Mouse (Mus musculus): Measurements from ENCODE around the gene Krt12. TPM values are rescaled to one million over a fixed set of nuclear protein-coding genes. Genes with fewer than 3 reads are reported as not detected.

Gene Krt12
- not detected for polyA plus RNA-seq (2017; shearing (Covaris generic))

DNA sequence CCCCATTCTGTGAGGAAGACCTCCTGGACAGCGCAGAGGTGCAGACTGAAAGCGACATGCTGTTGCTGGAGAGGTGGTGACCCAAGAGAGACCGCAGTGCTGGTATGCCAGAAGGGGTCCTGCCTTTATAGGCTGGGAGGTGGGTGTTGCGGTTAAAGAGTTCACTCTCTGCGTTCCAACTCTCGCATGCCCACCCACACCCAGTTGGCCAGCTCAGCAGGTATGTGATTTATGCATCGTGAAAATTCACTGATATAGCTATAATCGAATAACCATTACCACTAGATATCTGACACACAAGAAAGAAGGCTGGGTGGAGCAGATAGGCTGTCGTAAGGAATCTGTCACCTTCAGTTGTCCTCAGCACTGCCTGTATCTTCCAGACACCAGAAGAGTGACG lies at the start of gene Krt12:
Krt12 (minus strand) TSS at position 101 of the 400 bp plus-strand sequence.

DNA sequence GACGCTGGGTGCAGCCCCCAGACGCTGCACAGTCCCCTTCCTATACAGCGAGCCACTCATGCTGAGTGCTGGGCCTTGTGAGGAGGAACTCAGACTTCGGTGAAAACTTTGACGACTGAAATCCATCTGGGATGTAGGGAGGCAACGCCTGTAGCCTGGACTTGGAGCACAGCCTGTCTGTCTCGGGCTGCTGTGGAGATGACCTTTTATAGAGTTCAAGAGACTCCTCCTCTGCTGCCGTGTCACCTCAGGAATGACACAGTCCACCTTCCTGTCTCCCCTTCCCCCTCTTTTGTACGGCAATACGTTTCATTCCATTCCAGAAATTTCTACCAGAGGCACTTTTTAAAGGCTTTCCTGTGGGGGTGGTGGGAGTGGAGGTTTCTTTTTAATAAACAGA lies 15.9 kb upstream of the Krt12 start, which contains the start of gene Krt20:
Krt20 (minus strand) TSS at position 179 of the 400 bp plus-strand sequence.

GRCm38 (mm10) chr11:99389264-99389663 lies 32.8 kb downstream of the Krt12 start, which contains the start of gene Krt10:
Gene Krt10 (minus strand): TSS chr11:99389364.

GRCm38 (mm10) chr11:99374803-99375202 lies 47.3 kb downstream of the Krt12 start, which contains the start of gene Krt28:
Gene Krt28 (minus strand): TSS chr11:99374903.

Other genes starting within 250 kb of the Krt12 start
- 226 TPM for gene Smarce1, start 191.2 kb downstream of the Krt12 start, polyA plus RNA-seq (2017; shearing (Covaris generic))
- gene Krt222, start 178.2 kb downstream of the Krt12 start, polyA plus RNA-seq (2017; shearing (Covaris generic)): 1.5 TPM
- not detected for gene Krt24, start 137.0 kb downstream of the Krt12 start, polyA plus RNA-seq (2017; shearing (Covaris generic))
- not detected for gene Krt25, start 99.3 kb downstream of the Krt12 start, polyA plus RNA-seq (2017; shearing (Covaris generic))
- not detected for gene Krt26, start 84.3 kb downstream of the Krt12 start, polyA plus RNA-seq (2017; shearing (Covaris generic))
- gene Krt27, start 71.2 kb downstream of the Krt12 start, polyA plus RNA-seq (2017; shearing (Covaris generic)): not detected
- gene Krt28, start 47.4 kb downstream of the Krt12 start, polyA plus RNA-seq (2017; shearing (Covaris generic)): not detected
- 15.0 TPM for gene Krt10, start 32.9 kb downstream of the Krt12 start, polyA plus RNA-seq (2017; shearing (Covaris generic))
- gene Krt20, start 15.9 kb upstream of the Krt12 start, polyA plus RNA-seq (2017; shearing (Covaris generic)): not detected
- gene Krt23, start 70.9 kb upstream of the Krt12 start, polyA plus RNA-seq (2017; shearing (Covaris generic)): not detected
- gene Krt39, start 99.1 kb upstream of the Krt12 start, polyA plus RNA-seq (2017; shearing (Covaris generic)): not detected
- gene Krt40, start 120.9 kb upstream of the Krt12 start, polyA plus RNA-seq (2017; shearing (Covaris generic)): not detected
- gene Krtap3-3, start 128.6 kb upstream of the Krt12 start, polyA plus RNA-seq (2017; shearing (Covaris generic)): not detected
- not detected for gene Krtap3-2, start 134.6 kb upstream of the Krt12 start, polyA plus RNA-seq (2017; shearing (Covaris generic))
- not detected for gene Gm11939, start 137.2 kb upstream of the Krt12 start, polyA plus RNA-seq (2017; shearing (Covaris generic))
- not detected for gene Krtap3-1, start 144.4 kb upstream of the Krt12 start, polyA plus RNA-seq (2017; shearing (Covaris generic))
- not detected for gene Krtap1-5, start 158.8 kb upstream of the Krt12 start, polyA plus RNA-seq (2017; shearing (Covaris generic))
- not detected for gene Krtap1-4, start 161.4 kb upstream of the Krt12 start, polyA plus RNA-seq (2017; shearing (Covaris generic))
- not detected for gene Krtap1-3, start 169.1 kb upstream of the Krt12 start, polyA plus RNA-seq (2017; shearing (Covaris generic))
- gene Krtap9-3, start 175.8 kb upstream of the Krt12 start, polyA plus RNA-seq (2017; shearing (Covaris generic)): not detected
- not detected for gene Gm11938, start 181.0 kb upstream of the Krt12 start, polyA plus RNA-seq (2017; shearing (Covaris generic))
- not detected for gene Gm11937, start 187.9 kb upstream of the Krt12 start, polyA plus RNA-seq (2017; shearing (Covaris generic))
- gene Krtap2-4, start 192.6 kb upstream of the Krt12 start, polyA plus RNA-seq (2017; shearing (Covaris generic)): not detected
- not detected for gene Gm11562, start 198.2 kb upstream of the Krt12 start, polyA plus RNA-seq (2017; shearing (Covaris generic))
- gene Krtap4-1, start 206.0 kb upstream of the Krt12 start, polyA plus RNA-seq (2017; shearing (Covaris generic)): not detected
- not detected for gene Krtap4-2, start 212.8 kb upstream of the Krt12 start, polyA plus RNA-seq (2017; shearing (Covaris generic))
- not detected for gene Krtap4-7, start 221.8 kb upstream of the Krt12 start, polyA plus RNA-seq (2017; shearing (Covaris generic))
- gene Gm11555, start 228.0 kb upstream of the Krt12 start, polyA plus RNA-seq (2017; shearing (Covaris generic)): not detected
- gene Gm11563, start 236.7 kb upstream of the Krt12 start, polyA plus RNA-seq (2017; shearing (Covaris generic)): not detected
- not detected for gene Krtap4-6, start 243.7 kb upstream of the Krt12 start, polyA plus RNA-seq (2017; shearing (Covaris generic))

Data from CD4-positive, CD25-positive, alpha-beta regulatory T cell (primary cell).